In genomic region chr10:69279607-69279978, GRCm38 (mm10) we compare ENCODE assay signal across 13 mouse cellular contexts.
"Had no signal": no experiment of that assay in that cellular context is flagged by ENCODE, and none has a peak within 500 bp of the region (broad histone marks: within the 10 kb centered on the region; RNA-seq: fewer than 3 reads in every experiment).

No protein-coding gene starts in this region.

- H3K4me1 ChIP-seq: intestine, embryonic 15.5 days; liver, embryonic 13.5 days; stomach, embryonic 15.5 days had no signal

- DNase-seq: left cerebral cortex, postnatal 4 days; liver, embryonic 13.5 days; lung, adult 2 months; lung, postnatal 14 days; lung, postnatal 4 days; right cerebral cortex, postnatal 14 days; spleen, adult 18-20 months; thymus, adult 18-20 months; thymus, postnatal 36 days had no signal

- H3K9ac ChIP-seq: intestine, embryonic 15.5 days; liver, embryonic 13.5 days; midbrain, embryonic 13.5 days; stomach, embryonic 15.5 days had no signal

- H3K27me3 ChIP-seq: intestine, embryonic 15.5 days; liver, embryonic 13.5 days; midbrain, embryonic 13.5 days; stomach, embryonic 15.5 days had no signal

- H3K4me3 ChIP-seq: intestine, embryonic 15.5 days; liver, embryonic 13.5 days; midbrain, embryonic 13.5 days; stomach, embryonic 15.5 days had no signal

- H3K9me3 ChIP-seq: intestine, embryonic 15.5 days; liver, embryonic 13.5 days; midbrain, embryonic 13.5 days; stomach, embryonic 15.5 days had no signal

- H3K4me2 ChIP-seq: intestine, embryonic 15.5 days; liver, embryonic 13.5 days; midbrain, embryonic 13.5 days; stomach, embryonic 15.5 days had no signal

- H3K27ac ChIP-seq: intestine, embryonic 15.5 days; kidney, postnatal 0 days; liver, embryonic 13.5 days; midbrain, embryonic 13.5 days; stomach, embryonic 15.5 days had no signal

- ATAC-seq: intestine, embryonic 15.5 days; midbrain, embryonic 13.5 days had no signal
